Mouse (Mus musculus) heart, embryonic 10.5 days (tissue): ENCODE measurements around the gene Nim1k. TPM values are rescaled to one million over a fixed set of nuclear protein-coding genes. Genes with fewer than 3 reads are reported as not detected.
A peak's percentile ranks its signal among the peaks of the same experiment; 100 is the strongest.

ENCODE experiments used
- DNase-seq: peaks from one replicate; pipeline ENCODE4 v3.0.0-alpha.2; 2017; ENCODE audit warnings: low spot score
- H3K27ac ChIP-seq: fragments of 300-500 bp; sonication (generic); 2 replicates; pipeline ENCODE4 v1.5.1; 2016; ENCODE audit warnings: mild to moderate bottlenecking
- H3K27me3 ChIP-seq: fragments of 300-500 bp; sonication (generic); 2 replicates; pipeline ENCODE4 v1.6.1; 2016; ENCODE audit warnings: mild to moderate bottlenecking; ENCODE audit not compliant: poor library complexity, insufficient read depth, severe bottlenecking
- H3K36me3 ChIP-seq: fragments of 300-500 bp; sonication (generic); 2 replicates; pipeline ENCODE4 v1.6.1; 2016; ENCODE audit warnings: mild to moderate bottlenecking, moderate library complexity
- H3K4me1 ChIP-seq: fragments of 300-500 bp; sonication (generic); 2 replicates; pipeline ENCODE4 v1.6.1; 2016; ENCODE audit warnings: mild to moderate bottlenecking
- H3K4me3 ChIP-seq: fragments of 300-500 bp; sonication (generic); 2 replicates; pipeline ENCODE4 v1.5.1; 2016; ENCODE audit warnings: mild to moderate bottlenecking, moderate library complexity
- H3K9me3 ChIP-seq: fragments of 300-500 bp; sonication (generic); 2 replicates; pipeline ENCODE4 v1.6.1; 2016; ENCODE audit warnings: mild to moderate bottlenecking, moderate library complexity
- WGBS: fragments of 180-500 bp; shearing (Covaris S2); methylation state at CpG from one replicate; pipeline ENCODE4 v1.1.7; 2016; 5-methylcytosine and 5-hydroxymethylcytosine counted together
- polyA plus RNA-seq: library from polyadenylated mRNA; unstranded; fragments of >200 nt; fragmentation: Nextera tagmentation; extraction: Ambion mirVana; gene quantifications from 2 replicates; pipeline ENCODE4 v1.2.1, GENCODE M21; 2016

The Nim1k gene
- polyA plus RNA-seq, 1 experiment from 2014 or later = 0.57 TPM

GRCm38 (mm10) chr13:119753859-119754634 lies 1.6 kb downstream of the Nim1k start:
- DNase-seq = no peak
- H3K27ac ChIP-seq = no peak overlapping the region
- no peaks in the 10 kb centered on the region for H3K36me3 ChIP-seq
- no peak overlapping the region for H3K4me3 ChIP-seq
- no peaks in the 10 kb centered on the region for H3K27me3 ChIP-seq
- H3K9me3 ChIP-seq = no peaks in the 10 kb centered on the region
- H3K4me1 ChIP-seq = peaks cover 19% of the 10 kb centered on the region
- 64% methylated on average over 9 of the region's 9 CpGs for WGBS

DNA sequence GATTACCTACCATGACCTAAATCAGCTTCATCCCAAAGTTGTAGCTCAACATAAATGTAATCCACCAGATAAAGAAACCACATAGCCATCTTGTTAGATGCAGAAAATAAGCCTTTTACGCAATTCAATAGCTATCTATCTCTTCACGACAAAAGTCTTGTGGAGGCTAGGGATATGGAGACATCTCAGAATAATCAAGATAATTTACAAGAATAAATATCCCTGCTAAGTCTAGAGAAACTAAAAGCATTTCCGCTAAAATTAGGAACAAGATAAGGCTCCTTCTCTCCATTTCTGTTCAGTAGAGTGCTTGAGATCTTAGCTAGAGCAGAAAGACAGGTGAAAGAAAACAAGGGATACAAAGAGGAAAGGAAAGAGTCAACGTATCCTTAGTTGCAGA lies 8.8 kb downstream of the Nim1k start:
- Histone ChIP-seq H3K4me1 (no peaks in the 10 kb centered on the region), H3K27ac (no peak overlapping the region), H3K4me3 (no peak overlapping the region), H3K36me3 (no peaks in the 10 kb centered on the region), H3K27me3 (no peaks in the 10 kb centered on the region), H3K9me3 (no peaks in the 10 kb centered on the region)
- 69% methylated on average over 4 of the region's 4 CpGs for WGBS
- DNase-seq = no peak

GRCm38 (mm10) chr13:119743470-119743869 lies 12.2 kb downstream of the Nim1k start:
- no peaks in the 10 kb centered on the region for H3K36me3 ChIP-seq
- H3K27me3 ChIP-seq = no peaks in the 10 kb centered on the region
- DNase-seq = no peak
- no peak overlapping the region for H3K4me3 ChIP-seq
- WGBS = 62% methylated on average over 3 of the region's 3 CpGs
- H3K4me1 ChIP-seq = no peaks in the 10 kb centered on the region; the same call in 1 of the 2 replicates
- no peak overlapping the region for H3K27ac ChIP-seq
- H3K9me3 ChIP-seq = no peaks in the 10 kb centered on the region

- Histone ChIP-seq H3K9me3 (no peaks in the 10 kb centered on the region), H3K27ac (no peak overlapping the region), H3K27me3 (no peaks in the 10 kb centered on the region), H3K4me3 (no peak overlapping the region), H3K4me1 (no peaks in the 10 kb centered on the region; the same call in 1 of the 2 replicates), H3K36me3 (no peaks in the 10 kb centered on the region)
- no peak for DNase-seq
- WGBS = 74% methylated on average over 6 of the region's 6 CpGs
These were observed 12.8 kb downstream of the Nim1k start for GRCm38 (mm10) chr13:119742711-119743415.

GRCm38 (mm10) chr13:119741390-119742237 lies 14.1 kb downstream of the Nim1k start:
- H3K27me3 ChIP-seq = no peaks in the 10 kb centered on the region
- WGBS = 8% methylated on average over 19 of the region's 19 CpGs
- H3K4me3 ChIP-seq = peak overlapping the region; percentile 51
- H3K9me3 ChIP-seq = no peaks in the 10 kb centered on the region
- no peaks in the 10 kb centered on the region; the same call in 1 of the 2 replicates for H3K4me1 ChIP-seq
- no peak overlapping the region for H3K27ac ChIP-seq
- DNase-seq = no peak
- no peaks in the 10 kb centered on the region for H3K36me3 ChIP-seq

DNA sequence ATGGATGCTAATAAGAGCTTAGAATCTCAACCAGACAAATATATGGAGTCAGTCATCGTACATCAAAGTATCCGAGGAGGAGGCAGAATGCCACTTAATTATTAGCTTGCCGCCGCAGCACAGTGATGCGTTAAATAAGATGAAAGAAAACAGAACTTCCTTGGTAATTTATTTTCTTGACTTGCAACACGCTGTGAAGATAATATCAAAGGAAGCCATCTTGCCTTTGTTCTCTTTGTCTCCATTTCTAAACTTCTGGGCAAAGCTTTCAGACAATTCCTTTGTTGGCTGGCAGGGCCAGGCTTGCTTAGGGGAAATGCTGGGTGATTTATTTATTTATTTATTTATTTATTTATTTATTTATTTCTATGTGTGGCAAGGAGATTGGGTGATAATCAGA lies 24.2 kb downstream of the Nim1k start:
- Histone ChIP-seq H3K4me1 (peaks cover 6% of the 10 kb centered on the region; the same call in 1 of the 2 replicates), H3K4me3 (no peak overlapping the region), H3K27ac (no peak overlapping the region), H3K9me3 (no peaks in the 10 kb centered on the region), H3K27me3 (no peaks in the 10 kb centered on the region), H3K36me3 (no peaks in the 10 kb centered on the region)
- no peak for DNase-seq
- WGBS = 82% methylated on average over 6 of the region's 6 CpGs

DNA sequence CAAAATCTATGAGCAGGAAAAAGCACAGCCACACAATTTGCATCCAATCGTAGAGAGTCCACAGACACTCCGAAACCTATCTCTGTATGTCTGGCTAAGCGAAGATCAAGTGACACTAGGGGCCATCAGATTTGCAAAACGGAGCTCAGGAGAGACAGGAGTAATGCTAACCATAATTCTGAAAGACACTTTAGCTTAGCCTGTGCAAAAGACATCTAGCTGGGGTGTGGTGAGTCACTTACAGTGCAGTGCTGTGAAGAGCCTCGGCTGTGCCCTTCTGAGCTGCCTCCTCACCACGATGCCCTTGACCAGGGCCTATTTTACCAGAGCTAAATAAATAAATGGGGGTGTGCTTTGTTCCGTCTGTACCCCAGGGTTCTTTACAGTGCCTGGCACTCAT lies 26.3 kb downstream of the Nim1k start:
- peak; percentile 63 for DNase-seq
- 84% methylated on average over 7 of the region's 7 CpGs for WGBS
- H3K4me3 ChIP-seq = no peak overlapping the region
- H3K4me1 ChIP-seq = peaks cover 6% of the 10 kb centered on the region; the same call in 1 of the 2 replicates
- no peak overlapping the region for H3K27ac ChIP-seq
- no peaks in the 10 kb centered on the region for H3K9me3 ChIP-seq
- H3K27me3 ChIP-seq = no peaks in the 10 kb centered on the region
- no peaks in the 10 kb centered on the region for H3K36me3 ChIP-seq

GRCm38 (mm10) chr13:119727608-119728387 lies 27.9 kb downstream of the Nim1k start:
- Histone ChIP-seq H3K36me3 (no peaks in the 10 kb centered on the region), H3K4me3 (peak overlapping the region; percentile 29; the same call in 1 of the 2 replicates), H3K4me1 (peaks cover 6% of the 10 kb centered on the region; the same call in 1 of the 2 replicates), H3K9me3 (no peaks in the 10 kb centered on the region), H3K27ac (no peak overlapping the region), H3K27me3 (no peaks in the 10 kb centered on the region)
- DNase-seq = peak; percentile 75
- 61% methylated on average over 26 of the region's 26 CpGs for WGBS

GRCm38 (mm10) chr13:119724541-119724940 lies 31.1 kb downstream of the Nim1k start:
- Histone ChIP-seq H3K9me3 (no peaks in the 10 kb centered on the region), H3K4me3 (no peak overlapping the region), H3K36me3 (no peaks in the 10 kb centered on the region), H3K27me3 (no peaks in the 10 kb centered on the region), H3K4me1 (peaks cover 6% of the 10 kb centered on the region; the same call in 1 of the 2 replicates), H3K27ac (no peak overlapping the region)
- 85% methylated on average over 7 of the region's 7 CpGs for WGBS
- DNase-seq = peak; percentile 22

- Histone ChIP-seq H3K27ac (no peak overlapping the region), H3K4me1 (peaks cover 6% of the 10 kb centered on the region; the same call in 1 of the 2 replicates), H3K4me3 (no peak overlapping the region), H3K36me3 (no peaks in the 10 kb centered on the region), H3K9me3 (no peaks in the 10 kb centered on the region), H3K27me3 (no peaks in the 10 kb centered on the region)
- WGBS = 73% methylated on average over 5 of the region's 5 CpGs
- DNase-seq = peak; percentile 28
These were observed 32.3 kb downstream of the Nim1k start for GRCm38 (mm10) chr13:119723368-119723767.

GRCm38 (mm10) chr13:119722447-119722846 lies 33.2 kb downstream of the Nim1k start:
- Histone ChIP-seq H3K36me3 (no peaks in the 10 kb centered on the region), H3K4me1 (no peaks in the 10 kb centered on the region), H3K4me3 (no peak overlapping the region), H3K9me3 (no peaks in the 10 kb centered on the region), H3K27me3 (no peaks in the 10 kb centered on the region), H3K27ac (no peak overlapping the region)
- no peak for DNase-seq
- WGBS = 82% methylated on average over 3 of the region's 3 CpGs

DNA sequence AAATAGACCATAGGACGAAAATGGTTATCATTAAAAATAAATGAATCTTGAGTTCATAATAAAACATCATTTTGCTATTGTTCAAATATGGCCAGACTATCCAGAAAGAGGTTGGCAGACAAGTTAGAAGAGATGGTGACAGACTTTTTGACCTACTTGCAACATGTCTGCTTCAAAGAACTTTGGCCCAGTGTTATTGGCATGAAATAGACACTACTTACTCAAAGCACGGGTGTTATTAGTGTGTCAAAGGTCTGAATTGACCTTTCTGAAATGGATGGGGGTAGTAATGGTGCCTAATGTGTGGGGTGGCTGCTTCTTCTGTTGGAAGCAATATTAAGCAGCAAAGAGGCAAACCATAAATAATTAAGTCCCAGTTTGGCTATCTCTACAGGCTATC lies 39.6 kb downstream of the Nim1k start:
- DNase-seq = no peak
- no peaks in the 10 kb centered on the region for H3K4me1 ChIP-seq
- WGBS = 75% methylated on average over 2 of the region's 2 CpGs
- H3K27me3 ChIP-seq = no peaks in the 10 kb centered on the region
- no peak overlapping the region for H3K4me3 ChIP-seq
- H3K27ac ChIP-seq = no peak overlapping the region
- H3K9me3 ChIP-seq = no peaks in the 10 kb centered on the region
- no peaks in the 10 kb centered on the region for H3K36me3 ChIP-seq
